Mouse (Mus musculus): ENCODE results near the gene Ttc9.

GRCm38 (mm10) chr12:81685981-81686380, 54.9 kb downstream of the Ttc9 start:
- TF ChIP-seq POLR2A (IDR thresholded peaks at IDR 0.05; ENCODE audit: insufficient read length, low read depth) = no peak
- TF ChIP-seq REST (IDR thresholded peaks at IDR 0.05; ENCODE audit: insufficient read depth, insufficient read length) = no peak
- no peak for TF ChIP-seq USF1 (IDR thresholded peaks at IDR 0.05; ENCODE audit: low read depth)
- TF ChIP-seq MYOG (IDR thresholded peaks at IDR 0.05; ENCODE audit: control insufficient read depth in 1 of 3, insufficient read depth in 1 of 3, insufficient read length in 2 of 3, low read depth in 2 of 3) = no peak
- TF ChIP-seq MAX (IDR thresholded peaks at IDR 0.05; ENCODE audit: low read depth) = no peak
- no peak for TF ChIP-seq POLR2AphosphoS2 (IDR thresholded peaks at IDR 0.05; ENCODE audit: insufficient read length, low read depth)
- TF ChIP-seq TCF12 (IDR thresholded peaks at IDR 0.05; ENCODE audit: insufficient read depth, poor library complexity, severe bottlenecking) = no peak
